Mouse (Mus musculus) cortical plate, adult 2 months (tissue): ENCODE measurements at regions not wholly inside any gene's neighbourhood (a gene's known extent, or its start where the extent isn't known, plus 50 kb on each side); places are given as distances from the start of the nearest gene placed in this dataset.

ENCODE experiments used
- CTCF ChIP-seq: fragments of 200-500 bp; IDR thresholded peaks from 2 replicates; pipeline ENCODE4 v1.5.1; 2011; ENCODE audit warnings: mild to moderate bottlenecking, control low read depth, low read length; ENCODE audit not compliant: insufficient read depth; ENCODE audit errors: extremely low read depth
- POLR2A ChIP-seq: fragments of 200-500 bp; IDR thresholded peaks from 2 replicates; pipeline ENCODE4 v1.6.1; 2011; ENCODE audit warnings: mild to moderate bottlenecking, low read length, control low read depth; ENCODE audit not compliant: insufficient read depth; ENCODE audit errors: extremely low read depth

- TF ChIP-seq POLR2A (no peak), CTCF (0 out of 2 replicates have a peak, but pooled peaks have one; percentile 25)
Measured at GRCm38 (mm10) chr19:6660723-6661507, 118.1 kb upstream of the Slc22a12 start.
